Mouse (Mus musculus) thymus, adult 2 months (tissue): ENCODE data around the gene Robo1.

Experiments used
- CTCF ChIP-seq: fragments of 200-500 bp; IDR thresholded peaks from 2 replicates; pipeline ENCODE4 v1.5.1; 2012; ENCODE audit warnings: mild to moderate bottlenecking, control low read depth, low read length, moderate library complexity, borderline replicate concordance; ENCODE audit not compliant: control insufficient read depth, poor library complexity, insufficient read depth; ENCODE audit errors: extremely low read depth
- POLR2A ChIP-seq: fragments of 200-500 bp; IDR thresholded peaks from 2 replicates; pipeline ENCODE4 v1.6.1; 2012; ENCODE audit warnings: mild to moderate bottlenecking, low read length, control low read depth, moderate library complexity; ENCODE audit not compliant: control insufficient read depth, poor library complexity, insufficient read depth; ENCODE audit errors: extremely low read depth

DNA sequence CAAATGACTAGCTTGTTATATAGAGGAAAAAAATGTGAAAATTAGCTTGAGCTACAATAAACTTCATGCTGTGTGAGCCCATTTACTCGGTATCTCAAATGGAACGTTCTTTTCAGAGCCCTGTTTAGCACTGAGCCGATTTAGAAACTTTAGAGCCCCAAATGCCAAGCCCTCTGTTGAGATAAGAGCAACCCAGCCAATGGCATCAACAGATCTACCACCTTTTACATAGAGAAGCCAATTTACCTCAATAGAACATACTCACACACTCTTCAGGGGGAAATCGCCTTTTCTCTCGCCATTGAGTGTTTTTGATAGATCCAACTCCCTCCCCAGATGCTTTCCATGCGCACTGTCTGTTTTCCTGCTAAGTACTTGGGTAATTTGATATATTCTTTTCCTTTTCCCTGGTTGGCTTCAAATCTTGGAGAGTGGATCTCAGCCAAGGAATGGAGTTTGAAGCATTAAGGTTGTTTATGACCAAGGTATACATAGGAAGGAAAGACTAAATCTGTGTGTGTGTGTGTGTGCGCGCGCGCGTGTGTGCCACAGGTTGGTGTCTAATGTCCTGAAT lies 378.5 kb downstream of the Robo1 start:
- TF ChIP-seq CTCF, result no peak
- TF ChIP-seq POLR2A, result no peak
